Mouse (Mus musculus) neural tube, embryonic 12.5 days (tissue): Measurements from ENCODE around the gene Smim5. TPM values are rescaled to one million over a fixed set of nuclear protein-coding genes. Genes with fewer than 3 reads are reported as not detected.
A peak's percentile ranks its signal among the peaks of the same experiment; 100 is the strongest.
"Not testable (repeated sequence)": the region's sequence is repeated elsewhere in the genome, so short reads cannot be mapped to it uniquely, and the experiment has no call there.

Source experiments
- ATAC-seq: fragments of 200-750 bp; cut with Nextera tagmentation; 2 replicates; pipeline ENCODE4 v1.8.0; 2017; ENCODE audit warnings: low read depth, mild to moderate bottlenecking, moderate TSS enrichment, moderate library complexity; ENCODE audit not compliant: low FRiP score
- H3K27ac ChIP-seq: fragments of 300-500 bp; sonication (generic); 2 replicates; pipeline ENCODE4 v1.5.1; 2016
- H3K27me3 ChIP-seq: fragments of 300-500 bp; sonication (generic); replicated peaks from 2 replicates; pipeline ENCODE4 v1.6.1; 2016; ENCODE audit warnings: mild to moderate bottlenecking
- H3K36me3 ChIP-seq: fragments of 300-500 bp; sonication (generic); 2 replicates; pipeline ENCODE4 v1.6.1; 2016; ENCODE audit warnings: mild to moderate bottlenecking
- H3K4me1 ChIP-seq: fragments of 300-500 bp; sonication (generic); 2 replicates; pipeline ENCODE4 v1.6.1; 2016
- H3K4me2 ChIP-seq: fragments of 300-500 bp; sonication (generic); replicated peaks from 2 replicates; pipeline ENCODE4 v1.6.1; 2016; ENCODE audit warnings: mild to moderate bottlenecking
- H3K4me3 ChIP-seq: fragments of 300-500 bp; sonication (generic); 2 replicates; pipeline ENCODE4 v1.5.1; 2016
- H3K9ac ChIP-seq: fragments of 300-500 bp; sonication (generic); 2 replicates; pipeline ENCODE4 v1.6.1; 2016; ENCODE audit warnings: mild to moderate bottlenecking
- H3K9me3 ChIP-seq: fragments of 300-500 bp; sonication (generic); 2 replicates; pipeline ENCODE4 v1.6.1; 2016; ENCODE audit warnings: mild to moderate bottlenecking
- WGBS: fragments of 180-500 bp; shearing (Covaris S2); methylation state at CpG from one replicate; pipeline ENCODE4 v1.1.7; 2016; 5-methylcytosine and 5-hydroxymethylcytosine counted together
- polyA plus RNA-seq: library from polyadenylated mRNA; unstranded; fragments of >200 nt; fragmentation: Nextera tagmentation; extraction: Ambion mirVana; gene quantifications from 2 replicates; pipeline ENCODE4 v1.2.1, GENCODE M21; 2016

The Smim5 gene
- 1.8 and 2.7 TPM in 2 replicates for polyA plus RNA-seq

GRCm38 (mm10) chr11:115899486-115900266, at the start of gene Smim5:
Gene Smim5, plus strand, starts transcription at chr11:115899966.
- H3K4me1 ChIP-seq: peaks cover 18% of the 10 kb centered on the region
- WGBS: 34% methylated on average over 16 of the region's 16 CpGs
- H3K27ac ChIP-seq: no peak within 1 kb of the TSS; the same call in 1 of the 2 replicates
- ATAC-seq: no peak
- no peaks in the 10 kb centered on the region for H3K27me3 ChIP-seq
- H3K9ac ChIP-seq: no peak within 1 kb of the TSS
- H3K9me3 ChIP-seq: no peaks in the 10 kb centered on the region
- H3K36me3 ChIP-seq: peaks cover 20% of the 10 kb centered on the region
- 0 out of 2 replicates have a peak within 1 kb of the TSS, but pooled peaks have one; percentile 27 for H3K4me2 ChIP-seq
- no peak within 1 kb of the TSS for H3K4me3 ChIP-seq

DNA sequence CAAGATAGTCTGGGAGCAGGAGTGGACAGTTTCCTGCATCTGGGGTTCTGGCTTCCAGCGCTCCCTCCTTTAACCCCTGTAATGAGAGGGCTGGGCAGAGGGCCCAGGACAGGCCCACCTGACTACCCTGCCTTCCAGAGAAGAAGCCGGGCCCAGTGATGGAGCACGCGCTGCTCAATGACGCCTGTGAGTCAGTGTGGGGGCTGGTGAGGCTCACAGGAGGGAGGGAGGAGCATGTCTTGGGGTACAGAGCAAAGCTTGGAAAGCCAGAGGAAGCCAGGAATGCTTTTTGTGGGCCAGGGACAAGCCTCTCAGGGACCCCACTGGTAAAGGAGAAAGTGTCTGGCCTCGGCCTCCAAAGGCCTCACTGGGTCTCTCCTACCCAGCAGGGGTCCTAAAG, 45.1 kb upstream of the Smim5 start:
- ATAC-seq: no peak

DNA sequence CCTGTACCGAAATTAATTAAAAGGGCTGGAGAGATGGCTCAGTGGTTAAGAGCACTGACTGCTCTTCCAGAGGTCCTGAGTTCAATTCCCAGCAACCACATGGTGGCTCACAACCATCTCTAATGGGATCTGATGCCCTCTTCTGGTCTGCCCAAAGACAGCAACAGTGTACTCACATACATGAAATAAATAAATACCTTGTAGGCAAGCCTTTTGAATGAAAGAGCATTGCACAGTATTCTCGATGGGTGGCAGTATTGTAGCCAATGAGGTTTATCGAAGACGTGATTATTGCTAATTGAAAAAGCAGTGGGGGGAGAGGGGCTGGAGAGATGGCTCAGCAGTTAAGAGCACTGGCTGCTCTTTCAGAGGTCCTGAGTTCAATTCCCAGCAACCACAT, 42.6 kb upstream of the Smim5 start:
- H3K4me2 ChIP-seq, H3K4me3 ChIP-seq, H3K9me3 ChIP-seq, H3K27ac ChIP-seq, H3K9ac ChIP-seq, H3K36me3 ChIP-seq, ATAC-seq: not testable (repeated sequence)
- peaks cover 13% of the 10 kb centered on the region for H3K4me1 ChIP-seq
- peaks cover 53% of the 10 kb centered on the region for H3K27me3 ChIP-seq
- 94% methylated on average over 4 of the region's 4 CpGs for WGBS

More for the DNA sequence above, 45.1 kb upstream of the Smim5 start:
- Histone ChIP-seq H3K4me3 (no peak overlapping the region), H3K9ac (no peak overlapping the region), H3K4me2 (no peak overlapping the region), H3K27me3 (peaks cover 34% of the 10 kb centered on the region), H3K27ac (no peak overlapping the region), H3K4me1 (peaks cover 13% of the 10 kb centered on the region), H3K36me3 (no peaks in the 10 kb centered on the region), H3K9me3 (no peaks in the 10 kb centered on the region)
- 87% methylated on average over 6 of the region's 6 CpGs for WGBS

- Histone ChIP-seq H3K36me3 (no peaks in the 10 kb centered on the region), H3K4me3 (no peak overlapping the region), H3K9ac (no peak overlapping the region), H3K9me3 (no peaks in the 10 kb centered on the region), H3K27me3 (peaks cover 54% of the 10 kb centered on the region), H3K27ac (no peak overlapping the region), H3K4me1 (peaks cover 13% of the 10 kb centered on the region), H3K4me2 (peak overlapping the region; percentile 58; the same call in 1 of the 2 replicates)
- 49% methylated on average over 13 of the region's 13 CpGs for WGBS
- no peak for ATAC-seq
Measured at GRCm38 (mm10) chr11:115857936-115858335, 41.8 kb upstream of the Smim5 start.

- Histone ChIP-seq H3K36me3 (no peaks in the 10 kb centered on the region), H3K9me3 (no peaks in the 10 kb centered on the region), H3K9ac (peak within 1 kb of the TSS; percentile 44; the same call in 1 of the 2 replicates), H3K4me1 (peaks cover 13% of the 10 kb centered on the region), H3K27ac (no peak within 1 kb of the TSS), H3K27me3 (peaks cover 54% of the 10 kb centered on the region), H3K4me2 (peak within 1 kb of the TSS; percentile 58), H3K4me3 (peak within 1 kb of the TSS; percentile 36)
- WGBS: 11% methylated on average over 27 of the region's 27 CpGs
- ATAC-seq: no peak
Measured at GRCm38 (mm10) chr11:115858354-115858753, 41.4 kb upstream of the Smim5 start, which contains the start of gene Myo15b. Gene Myo15b, plus strand, starts transcription at chr11:115858406.

- Histone ChIP-seq H3K27me3 (peaks cover 52% of the 10 kb centered on the region), H3K9me3 (no peaks in the 10 kb centered on the region), H3K4me2 (peak overlapping the region; percentile 58), H3K36me3 (no peaks in the 10 kb centered on the region), H3K4me3 (peak overlapping the region; percentile 36), H3K9ac (peak overlapping the region; percentile 44; the same call in 1 of the 2 replicates), H3K27ac (no peak overlapping the region), H3K4me1 (peaks cover 13% of the 10 kb centered on the region)
- peak; percentile 85 for ATAC-seq
- 2% methylated on average over 75 of the region's 75 CpGs for WGBS
Measured at GRCm38 (mm10) chr11:115859143-115859945, 40.4 kb upstream of the Smim5 start.

DNA sequence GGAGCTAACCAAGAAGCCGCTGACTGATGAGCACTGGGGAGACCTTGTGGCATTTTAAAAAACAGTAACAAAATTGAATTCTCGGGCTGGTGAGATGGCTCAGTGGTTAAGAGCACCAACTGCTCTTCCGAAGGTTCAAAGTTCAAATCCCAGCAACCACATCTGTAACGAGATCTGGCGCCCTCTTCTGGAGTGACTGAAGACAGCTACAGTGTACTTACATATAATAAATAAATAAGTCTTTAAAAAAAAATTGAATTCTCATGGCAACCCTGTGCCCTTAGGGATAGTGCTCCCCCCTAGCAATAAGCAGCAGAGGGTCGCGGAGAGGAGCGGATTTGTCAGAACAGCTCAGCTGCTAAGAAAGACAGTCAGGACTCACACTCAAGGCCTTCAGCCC, 35.9 kb upstream of the Smim5 start:
- H3K36me3 ChIP-seq: no peaks in the 10 kb centered on the region
- H3K4me1 ChIP-seq: peaks cover 6% of the 10 kb centered on the region
- H3K27me3 ChIP-seq: peaks cover 27% of the 10 kb centered on the region
- H3K4me2 ChIP-seq: no peak overlapping the region
- WGBS: 85% methylated on average over 8 of the region's 8 CpGs
- no peak overlapping the region for H3K27ac ChIP-seq
- H3K9ac ChIP-seq: no peak overlapping the region
- ATAC-seq: no peak
- no peak overlapping the region for H3K4me3 ChIP-seq
- H3K9me3 ChIP-seq: no peaks in the 10 kb centered on the region

DNA sequence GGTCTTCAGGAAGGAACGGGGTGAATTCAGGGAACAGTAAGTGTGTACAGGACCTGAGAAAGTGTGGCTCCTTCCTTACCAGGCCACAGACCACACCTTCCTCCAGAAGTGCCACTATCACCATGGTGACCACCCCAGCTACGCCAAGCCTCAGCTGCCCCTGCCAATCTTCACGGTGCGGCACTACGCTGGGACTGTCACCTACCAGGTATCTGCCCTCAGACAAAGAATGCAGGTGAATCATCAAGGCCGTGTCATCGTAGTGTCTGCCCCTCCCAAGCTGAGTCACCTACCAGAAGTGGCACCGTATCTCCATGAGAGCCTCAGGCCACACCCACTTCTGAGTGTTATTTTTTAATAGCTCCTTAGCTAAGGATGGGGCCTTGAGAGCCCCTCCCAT, 30.4 kb upstream of the Smim5 start:
- Histone ChIP-seq H3K36me3 (no peaks in the 10 kb centered on the region), H3K9me3 (no peaks in the 10 kb centered on the region), H3K9ac (no peak overlapping the region), H3K27ac (no peak overlapping the region), H3K4me3 (no peak overlapping the region), H3K4me2 (no peak overlapping the region), H3K4me1 (no peaks in the 10 kb centered on the region), H3K27me3 (no peaks in the 10 kb centered on the region)
- WGBS: 93% methylated on average over 8 of the region's 8 CpGs
- no peak for ATAC-seq

DNA sequence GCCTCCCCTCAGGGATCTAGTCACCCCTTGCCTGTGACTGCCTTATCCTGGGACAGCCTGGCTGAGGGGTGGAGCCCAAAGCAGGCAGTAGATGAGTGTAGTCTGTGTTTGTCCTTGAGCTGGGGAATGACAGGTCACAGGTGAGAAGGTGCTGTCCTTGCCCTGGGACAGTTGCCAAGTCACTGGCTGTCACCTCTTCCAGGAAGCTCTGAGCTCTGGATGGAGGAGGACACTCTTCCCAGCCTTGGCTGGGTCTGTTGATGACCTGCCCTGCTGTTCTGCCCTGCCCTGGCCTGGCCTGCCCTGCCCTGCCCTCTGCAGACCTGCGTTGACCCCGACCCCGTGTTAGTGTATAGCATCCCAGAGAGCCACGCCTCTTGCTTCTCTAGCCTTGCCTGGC, 27.3 kb upstream of the Smim5 start:
- Histone ChIP-seq H3K9ac (no peak overlapping the region), H3K4me2 (no peak overlapping the region), H3K36me3 (no peaks in the 10 kb centered on the region), H3K9me3 (no peaks in the 10 kb centered on the region), H3K4me3 (no peak overlapping the region), H3K27ac (no peak overlapping the region), H3K27me3 (no peaks in the 10 kb centered on the region), H3K4me1 (no peaks in the 10 kb centered on the region)
- no peak for ATAC-seq
- WGBS: 70% methylated on average over 4 of the region's 4 CpGs

DNA sequence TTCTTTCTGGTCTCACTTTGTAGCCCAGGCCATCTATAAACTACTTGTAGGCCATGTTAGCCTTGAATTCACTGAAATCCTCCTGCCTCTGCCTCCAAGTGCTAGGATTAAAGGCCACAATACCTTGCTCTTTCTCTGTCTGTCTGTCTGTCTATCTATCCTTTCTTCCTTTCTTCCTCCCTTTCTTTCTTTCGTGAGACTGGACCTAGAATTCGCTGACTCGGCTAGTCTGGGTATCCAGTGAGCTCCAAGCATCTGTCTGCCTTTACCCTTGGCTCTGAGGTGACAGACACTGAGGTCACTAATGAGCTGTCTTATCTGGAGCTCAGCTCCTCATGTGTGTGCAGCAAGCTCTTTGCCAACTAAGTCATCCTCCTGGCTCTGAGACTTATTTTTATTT, 23.8 kb upstream of the Smim5 start:
- no peaks in the 10 kb centered on the region for H3K27me3 ChIP-seq
- no peak overlapping the region for H3K27ac ChIP-seq
- no peak overlapping the region for H3K4me2 ChIP-seq
- no peak overlapping the region for H3K9ac ChIP-seq
- 92% methylated on average over 3 of the region's 3 CpGs for WGBS
- no peaks in the 10 kb centered on the region for H3K36me3 ChIP-seq
- H3K9me3 ChIP-seq: no peaks in the 10 kb centered on the region
- no peak for ATAC-seq
- no peak overlapping the region for H3K4me3 ChIP-seq
- no peaks in the 10 kb centered on the region for H3K4me1 ChIP-seq

- no peak overlapping the region for H3K27ac ChIP-seq
- no peaks in the 10 kb centered on the region for H3K9me3 ChIP-seq
- H3K36me3 ChIP-seq: no peaks in the 10 kb centered on the region
- H3K4me1 ChIP-seq: no peaks in the 10 kb centered on the region
- no peaks in the 10 kb centered on the region for H3K27me3 ChIP-seq
- no peak overlapping the region for H3K9ac ChIP-seq
- WGBS: 84% methylated on average over 5 of the region's 5 CpGs
- ATAC-seq: no peak
- H3K4me2 ChIP-seq: no peak overlapping the region
- H3K4me3 ChIP-seq: no peak overlapping the region
Measured at GRCm38 (mm10) chr11:115876438-115876837, 23.3 kb upstream of the Smim5 start.

- 59% methylated on average over 6 of the region's 6 CpGs for WGBS
- Histone ChIP-seq H3K9ac (no peak overlapping the region), H3K4me3 (no peak overlapping the region), H3K4me2 (no peak overlapping the region), H3K27me3 (no peaks in the 10 kb centered on the region), H3K36me3 (no peaks in the 10 kb centered on the region), H3K4me1 (no peaks in the 10 kb centered on the region), H3K9me3 (no peaks in the 10 kb centered on the region), H3K27ac (no peak overlapping the region)
- ATAC-seq: no peak
Measured at GRCm38 (mm10) chr11:115877174-115877755, 22.5 kb upstream of the Smim5 start.
